Mouse (Mus musculus) brain, adult 2 months (tissue): ENCODE results near the gene Polr3h.
"Not testable (repeated sequence)": the region's sequence is repeated elsewhere in the genome, so short reads cannot be mapped to it uniquely, and the experiment has no call there.

Experiments
- DNase-seq: peaks from one replicate; pipeline ENCODE4 v3.0.0; 2011; ENCODE audit warnings: low read depth, low spot score

Polr3h gene

GRCm38 (mm10) chr15:81917621-81918463 lies 8.2 kb downstream of the Polr3h start:
- DNase-seq, result peak; percentile 85

- no peak for DNase-seq
Observed at GRCm38 (mm10) chr15:81917201-81917600, 8.8 kb downstream of the Polr3h start.

GRCm38 (mm10) chr15:81915663-81916062 lies 10.4 kb downstream of the Polr3h start:
- no peak for DNase-seq

GRCm38 (mm10) chr15:81914668-81915067 lies 11.4 kb downstream of the Polr3h start:
- no peak for DNase-seq

- DNase-seq, result no peak
Observed at GRCm38 (mm10) chr15:81912498-81912897, 13.5 kb downstream of the Polr3h start.

GRCm38 (mm10) chr15:81908767-81909166 lies 17.3 kb downstream of the Polr3h start:
- not testable (repeated sequence) for DNase-seq

- no peak for DNase-seq
Observed at GRCm38 (mm10) chr15:81907953-81908352, 18.1 kb downstream of the Polr3h start.

- peak; percentile 82 for DNase-seq
Observed at GRCm38 (mm10) chr15:81904939-81905338, 21.1 kb downstream of the Polr3h start.

- DNase-seq, result peak; percentile 72
Observed at GRCm38 (mm10) chr15:81898751-81899150, 27.3 kb downstream of the Polr3h start.

GRCm38 (mm10) chr15:81897607-81898285 lies 28.3 kb downstream of the Polr3h start:
- no peak for DNase-seq

GRCm38 (mm10) chr15:81896407-81896806 lies 29.6 kb downstream of the Polr3h start:
- DNase-seq, result peak; percentile 60

GRCm38 (mm10) chr15:81894002-81894401 lies 32.0 kb downstream of the Polr3h start:
- DNase-seq, result no peak

- no peak for DNase-seq
Observed at GRCm38 (mm10) chr15:81891822-81892580, 34.0 kb downstream of the Polr3h start.

- peak; percentile 83 for DNase-seq
Observed at GRCm38 (mm10) chr15:81891140-81891802, 34.8 kb downstream of the Polr3h start.

GRCm38 (mm10) chr15:81889175-81889574 lies 36.9 kb downstream of the Polr3h start:
- peak; percentile 71 for DNase-seq

GRCm38 (mm10) chr15:81886795-81887550 lies 39.1 kb downstream of the Polr3h start:
- no peak for DNase-seq

- no peak for DNase-seq
Observed at GRCm38 (mm10) chr15:81885418-81885934, 40.6 kb downstream of the Polr3h start.

GRCm38 (mm10) chr15:81882348-81882747 lies 43.7 kb downstream of the Polr3h start:
- DNase-seq, result no peak

- peak; percentile 93 for DNase-seq
Observed at GRCm38 (mm10) chr15:81879531-81880401, 46.3 kb downstream of the Polr3h start.
